Mouse (Mus musculus) hindbrain, embryonic 15.5 days (tissue): Measurements from ENCODE around the gene Tmem132c. TPM values are rescaled to one million over a fixed set of nuclear protein-coding genes. Genes with fewer than 3 reads are reported as not detected.

Experiments used
- ATAC-seq: fragments of 200-750 bp; cut with Nextera tagmentation; 2 replicates; pipeline ENCODE4 v1.8.0; 2017; ENCODE audit warnings: low read depth, moderate number of reproducible peaks, moderate TSS enrichment; ENCODE audit not compliant: low FRiP score
- H3K27ac ChIP-seq: fragments of 300-500 bp; sonication (generic); replicated peaks from 2 replicates; pipeline ENCODE4 v1.5.1; 2015; ENCODE audit warnings: mild to moderate bottlenecking, inconsistent platforms
- H3K27me3 ChIP-seq: fragments of 300-500 bp; sonication (generic); 2 replicates; pipeline ENCODE4 v1.6.1; 2015; ENCODE audit warnings: control low read depth, inconsistent platforms
- H3K36me3 ChIP-seq: fragments of 300-500 bp; sonication (generic); 2 replicates; pipeline ENCODE4 v1.6.1; 2015; ENCODE audit warnings: control low read depth, inconsistent platforms
- H3K4me1 ChIP-seq: fragments of 300-500 bp; sonication (generic); replicated peaks from 2 replicates; pipeline ENCODE4 v1.6.1; 2015; ENCODE audit warnings: control low read depth, inconsistent platforms
- H3K4me2 ChIP-seq: fragments of 300-500 bp; sonication (generic); 2 replicates; pipeline ENCODE4 v1.6.1; 2015; ENCODE audit warnings: moderate library complexity, mild to moderate bottlenecking, inconsistent platforms
- H3K4me3 ChIP-seq: fragments of 300-500 bp; sonication (generic); 2 replicates; pipeline ENCODE4 v1.5.1; 2015; ENCODE audit warnings: mild to moderate bottlenecking, inconsistent platforms
- H3K9ac ChIP-seq: fragments of 300-500 bp; sonication (generic); 2 replicates; pipeline ENCODE4 v1.6.1; 2015; ENCODE audit warnings: inconsistent platforms
- H3K9me3 ChIP-seq: fragments of 300-500 bp; sonication (generic); 2 replicates; pipeline ENCODE4 v1.6.1; 2016; ENCODE audit warnings: control low read depth, inconsistent platforms
- WGBS: fragments of 180-500 bp; shearing (Covaris S2); methylation state at CpG from one replicate; pipeline ENCODE4 v1.1.7; 2015; 5-methylcytosine and 5-hydroxymethylcytosine counted together
- polyA plus RNA-seq: library from polyadenylated mRNA; unstranded; fragments of >200 nt; fragmentation: Nextera tagmentation; extraction: Ambion mirVana; gene quantifications from 2 replicates; pipeline ENCODE4 v1.2.1, GENCODE M21; 2015

Tmem132c gene
- polyA plus RNA-seq, 1 experiment from 2014 or later: 16.4 TPM

GRCm38 (mm10) chr5:127511653-127512052 lies 270.0 kb downstream of the Tmem132c start:
- Histone ChIP-seq H3K27me3 (no peaks in the 10 kb centered on the region), H3K4me1 (no peaks in the 10 kb centered on the region), H3K36me3 (no peaks in the 10 kb centered on the region), H3K4me2 (no peak overlapping the region), H3K27ac (no peak overlapping the region), H3K4me3 (no peak overlapping the region), H3K9me3 (no peaks in the 10 kb centered on the region), H3K9ac (no peak overlapping the region)
- no peak for ATAC-seq
- 92% methylated on average over 6 of the region's 6 CpGs for WGBS

- Histone ChIP-seq H3K4me1 (no peaks in the 10 kb centered on the region), H3K27me3 (no peaks in the 10 kb centered on the region), H3K4me2 (no peak overlapping the region), H3K36me3 (no peaks in the 10 kb centered on the region), H3K9me3 (no peaks in the 10 kb centered on the region), H3K4me3 (no peak overlapping the region), H3K27ac (no peak overlapping the region), H3K9ac (no peak overlapping the region)
- WGBS: 78% methylated on average over 9 of the region's 9 CpGs
- ATAC-seq: no peak
Measured at GRCm38 (mm10) chr5:127515960-127516359, 274.4 kb downstream of the Tmem132c start.

- H3K9ac ChIP-seq: no peak overlapping the region
- no peaks in the 10 kb centered on the region for H3K4me1 ChIP-seq
- H3K9me3 ChIP-seq: no peaks in the 10 kb centered on the region
- 63% methylated on average over 9 of the region's 9 CpGs for WGBS
- H3K36me3 ChIP-seq: no peaks in the 10 kb centered on the region
- no peaks in the 10 kb centered on the region for H3K27me3 ChIP-seq
- no peak overlapping the region for H3K4me2 ChIP-seq
- no peak overlapping the region for H3K27ac ChIP-seq
- no peak for ATAC-seq
- H3K4me3 ChIP-seq: no peak overlapping the region
Measured at GRCm38 (mm10) chr5:127522744-127523476, 281.3 kb downstream of the Tmem132c start.

- Histone ChIP-seq H3K9ac (no peak overlapping the region), H3K27ac (no peak overlapping the region), H3K4me2 (no peak overlapping the region), H3K9me3 (no peaks in the 10 kb centered on the region), H3K27me3 (no peaks in the 10 kb centered on the region), H3K4me1 (no peaks in the 10 kb centered on the region), H3K4me3 (no peak overlapping the region), H3K36me3 (no peaks in the 10 kb centered on the region)
- WGBS: 89% methylated on average over 10 of the region's 10 CpGs
- no peak for ATAC-seq
Measured at GRCm38 (mm10) chr5:127527344-127527974, 285.9 kb downstream of the Tmem132c start.

- Histone ChIP-seq H3K27ac (no peak overlapping the region), H3K4me2 (no peak overlapping the region), H3K36me3 (no peaks in the 10 kb centered on the region), H3K27me3 (no peaks in the 10 kb centered on the region), H3K4me1 (no peaks in the 10 kb centered on the region), H3K9ac (no peak overlapping the region), H3K9me3 (no peaks in the 10 kb centered on the region), H3K4me3 (no peak overlapping the region)
- 82% methylated on average over 2 of the region's 2 CpGs for WGBS
- no peak for ATAC-seq
Measured at GRCm38 (mm10) chr5:127537508-127537907, 295.9 kb downstream of the Tmem132c start.

- no peak overlapping the region for H3K4me2 ChIP-seq
- no peaks in the 10 kb centered on the region for H3K9me3 ChIP-seq
- H3K4me3 ChIP-seq: no peak overlapping the region
- no peaks in the 10 kb centered on the region for H3K36me3 ChIP-seq
- WGBS: 66% methylated on average over 5 of the region's 5 CpGs
- no peaks in the 10 kb centered on the region for H3K27me3 ChIP-seq
- no peak overlapping the region for H3K27ac ChIP-seq
- H3K4me1 ChIP-seq: peaks cover 21% of the 10 kb centered on the region
- H3K9ac ChIP-seq: no peak overlapping the region
- ATAC-seq: no peak
Measured at GRCm38 (mm10) chr5:127546585-127546991, 305.0 kb downstream of the Tmem132c start.

- peak overlapping the region; percentile 18; the same call in 1 of the 2 replicates for H3K4me2 ChIP-seq
- peaks cover 21% of the 10 kb centered on the region for H3K4me1 ChIP-seq
- no peak overlapping the region for H3K27ac ChIP-seq
- no peaks in the 10 kb centered on the region for H3K36me3 ChIP-seq
- 66% methylated on average over 2 of the region's 2 CpGs for whole genome bisulfite sequencing
- ATAC-seq: no peak; the same call in 1 of the 2 replicates
- H3K27me3 ChIP-seq: no peaks in the 10 kb centered on the region
- no peaks in the 10 kb centered on the region for H3K9me3 ChIP-seq
- H3K4me3 ChIP-seq: no peak overlapping the region
- H3K9ac ChIP-seq: no peak overlapping the region
Measured at GRCm38 (mm10) chr5:127548136-127548535, 306.5 kb downstream of the Tmem132c start.

- Histone ChIP-seq H3K36me3 (no peaks in the 10 kb centered on the region), H3K9me3 (no peaks in the 10 kb centered on the region), H3K4me3 (no peak overlapping the region), H3K4me1 (no peaks in the 10 kb centered on the region), H3K4me2 (no peak overlapping the region), H3K9ac (no peak overlapping the region), H3K27ac (no peak overlapping the region), H3K27me3 (no peaks in the 10 kb centered on the region)
- WGBS: 87% methylated on average over 3 of the region's 3 CpGs
- ATAC-seq: no peak
Measured at GRCm38 (mm10) chr5:127561086-127561485, 319.5 kb downstream of the Tmem132c start.

- Histone ChIP-seq H3K36me3 (no peaks in the 10 kb centered on the region), H3K4me3 (no peak overlapping the region), H3K27ac (no peak overlapping the region), H3K27me3 (no peaks in the 10 kb centered on the region), H3K9me3 (no peaks in the 10 kb centered on the region), H3K9ac (no peak overlapping the region), H3K4me2 (no peak overlapping the region), H3K4me1 (no peaks in the 10 kb centered on the region)
- ATAC-seq: no peak
- WGBS: 53% methylated on average over 6 of the region's 6 CpGs
Measured at GRCm38 (mm10) chr5:127567165-127567741, 325.6 kb downstream of the Tmem132c start.

- no peak overlapping the region for H3K4me2 ChIP-seq
- no peaks in the 10 kb centered on the region for H3K9me3 ChIP-seq
- H3K27ac ChIP-seq: no peak overlapping the region
- no peaks in the 10 kb centered on the region for H3K4me1 ChIP-seq
- no peaks in the 10 kb centered on the region for H3K27me3 ChIP-seq
- 55% methylated on average over 8 of the region's 8 CpGs for WGBS
- ATAC-seq: no peak
- H3K9ac ChIP-seq: no peak overlapping the region
- H3K4me3 ChIP-seq: no peak overlapping the region
- H3K36me3 ChIP-seq: no peaks in the 10 kb centered on the region
Measured at GRCm38 (mm10) chr5:127577419-127577818, 335.8 kb downstream of the Tmem132c start.

GRCm38 (mm10) chr5:127583658-127584057 lies 342.1 kb downstream of the Tmem132c start:
- Histone ChIP-seq H3K36me3 (no peaks in the 10 kb centered on the region), H3K4me2 (no peak overlapping the region), H3K9me3 (no peaks in the 10 kb centered on the region), H3K4me3 (no peak overlapping the region), H3K27me3 (no peaks in the 10 kb centered on the region), H3K9ac (no peak overlapping the region), H3K27ac (no peak overlapping the region), H3K4me1 (no peaks in the 10 kb centered on the region)
- WGBS: 86% methylated on average over 8 of the region's 8 CpGs
- no peak for ATAC-seq

GRCm38 (mm10) chr5:127587854-127588253 lies 346.2 kb downstream of the Tmem132c start:
- Histone ChIP-seq H3K9me3 (no peaks in the 10 kb centered on the region), H3K36me3 (peaks cover 8% of the 10 kb centered on the region), H3K27ac (no peak overlapping the region), H3K4me1 (no peaks in the 10 kb centered on the region), H3K4me3 (no peak overlapping the region), H3K9ac (no peak overlapping the region), H3K27me3 (no peaks in the 10 kb centered on the region), H3K4me2 (no peak overlapping the region)
- 77% methylated on average over 6 of the region's 6 CpGs for WGBS
- no peak for ATAC-seq
